Mouse (Mus musculus) telencephalon, adult 2 months (tissue): Measurements from ENCODE around the gene Trim58.
A peak's percentile ranks its signal among the peaks of the same experiment; 100 is the strongest.

Source experiments
- DNase-seq: peaks from one replicate; pipeline ENCODE4 v3.0.0-alpha.2; 2011; ENCODE audit warnings: low read depth, low spot score

Trim58 gene

DNA sequence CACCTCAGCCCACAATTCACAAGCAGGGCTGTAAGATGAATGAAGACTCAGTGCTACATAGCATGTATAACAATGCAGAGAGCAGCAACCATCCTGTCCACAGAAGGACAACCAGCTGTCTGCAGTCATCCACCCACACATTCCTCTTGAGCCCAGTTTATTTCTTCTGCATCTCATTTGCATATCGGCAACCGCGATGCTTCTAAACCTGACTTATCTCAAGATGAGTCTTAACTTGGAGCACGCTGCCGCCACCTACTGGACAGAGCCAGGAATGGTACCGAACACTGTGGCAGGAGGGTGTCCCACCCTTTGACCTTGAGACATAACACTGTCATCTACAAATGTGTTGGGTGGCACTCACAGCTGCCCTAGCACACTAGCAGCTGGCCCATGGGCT is 3.1 kb downstream of the Trim58 start:
- peak; percentile 33 for DNase-seq

GRCm38 (mm10) chr11:58655151-58655550 is 14.9 kb downstream of the Trim58 start:
- DNase-seq, result no peak

DNA sequence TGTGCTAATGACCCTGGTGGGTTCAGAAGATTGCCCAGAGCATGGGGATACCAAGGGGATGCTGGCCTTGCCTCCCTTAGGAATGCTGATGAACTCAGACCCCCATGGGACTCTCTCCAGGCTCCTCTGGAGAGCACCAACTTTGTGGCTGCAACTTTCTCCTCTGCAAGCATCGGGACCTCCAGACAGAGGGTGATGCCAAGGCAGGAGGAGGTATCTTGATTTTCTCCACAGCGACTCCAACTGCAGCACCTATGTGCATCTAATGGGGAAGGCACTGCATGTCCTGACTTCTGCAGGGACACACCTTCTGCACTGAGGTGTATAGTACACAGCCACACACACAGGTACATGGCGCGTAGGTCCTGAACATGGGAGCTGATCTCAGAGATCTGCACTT is 18.3 kb downstream of the Trim58 start, which contains the start of gene Olfr322:
Olfr322 (plus strand) TSS at position 187 of the 400 bp plus-strand sequence.
- DNase-seq, result no peak

DNA sequence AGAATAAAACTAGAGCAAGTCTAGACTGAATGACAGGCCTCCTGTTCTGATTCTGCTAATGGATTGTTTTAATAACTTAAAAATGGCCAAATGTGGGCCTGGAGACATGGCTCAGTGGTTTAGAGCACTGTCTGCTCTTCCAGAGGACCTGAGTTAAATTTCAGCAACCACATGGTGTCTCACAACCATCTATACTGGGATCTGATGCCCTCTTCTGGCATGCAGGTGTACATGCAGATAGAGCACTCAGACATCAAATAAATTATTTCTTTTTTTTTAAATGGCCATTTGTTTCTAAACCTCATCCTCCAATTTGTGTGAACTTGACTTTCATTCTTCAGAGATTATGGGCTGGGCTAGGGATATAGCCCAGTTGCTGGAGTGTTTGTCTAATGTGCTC is 29.0 kb downstream of the Trim58 start:
- no peak for DNase-seq

DNA sequence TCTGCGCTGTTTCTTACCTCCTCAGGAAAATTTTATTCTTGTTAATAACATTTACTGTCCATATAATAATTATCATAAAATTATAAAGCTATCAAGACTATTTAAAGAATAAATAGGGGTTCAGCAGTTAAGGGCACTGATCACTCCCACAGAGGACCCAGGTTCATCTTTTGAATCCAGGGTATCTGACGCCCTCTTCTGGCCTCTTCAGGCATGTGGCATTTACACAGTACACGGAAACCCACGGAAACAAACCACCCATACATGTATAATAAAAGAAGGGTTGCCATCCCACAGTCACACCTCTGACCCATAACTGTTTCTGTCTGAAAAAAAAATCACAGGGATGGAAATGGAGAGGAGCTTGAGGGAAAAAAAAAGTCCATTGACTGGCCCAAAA is 31.6 kb downstream of the Trim58 start:
- no peak for DNase-seq

DNA sequence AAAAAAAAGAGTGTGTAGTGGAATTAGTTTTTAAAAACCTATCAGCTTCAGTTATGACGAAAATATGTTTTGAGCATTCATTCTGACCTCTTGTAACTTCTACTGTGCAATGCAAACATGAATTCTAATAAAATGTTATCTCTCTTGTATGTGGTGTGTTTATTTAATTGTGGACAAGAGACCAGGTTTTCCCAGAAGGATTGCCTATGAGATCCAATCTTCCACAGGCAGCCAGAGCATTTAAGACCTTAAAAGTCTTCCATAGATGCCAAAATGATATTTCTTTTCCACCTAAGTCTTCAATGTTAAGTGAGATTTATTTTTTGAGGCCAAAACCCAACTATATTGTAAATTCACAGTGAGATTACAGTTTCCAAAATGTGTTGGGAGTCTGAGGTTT is 40.5 kb downstream of the Trim58 start, which contains the start of gene Olfr320:
Olfr320 (plus strand) TSS at position 301 of the 400 bp plus-strand sequence.
- no peak for DNase-seq

DNA sequence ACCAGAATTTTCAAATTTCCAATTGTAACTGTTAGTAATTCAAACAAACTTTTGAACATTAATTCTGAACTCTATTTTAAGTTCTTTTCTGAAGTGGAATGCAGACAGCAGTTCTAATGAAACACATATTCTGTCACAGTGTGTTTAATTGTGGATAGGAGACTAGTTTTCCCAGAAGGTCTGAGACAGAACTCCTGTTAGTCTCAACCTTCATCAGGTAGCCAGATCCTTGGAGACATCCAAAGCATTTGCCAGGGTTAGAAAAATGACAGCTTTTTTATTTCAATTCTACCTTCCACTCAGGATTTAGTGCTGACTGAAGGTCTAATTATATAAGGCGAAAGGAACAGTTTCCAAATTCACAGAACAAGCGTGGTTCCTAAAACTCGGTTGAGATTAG is 58.6 kb downstream of the Trim58 start, which contains the start of gene Olfr319:
Olfr319 (plus strand) TSS at position 301 of the 400 bp plus-strand sequence.
- DNase-seq, result no peak
